Mouse (Mus musculus) neural tube, embryonic 11.5 days (tissue): Measurements from ENCODE around the gene Sfxn2. TPM values are rescaled to one million over a fixed set of nuclear protein-coding genes. Genes with fewer than 3 reads are reported as not detected.

ENCODE experiments used
- ATAC-seq: fragments of 200-750 bp; cut with Nextera tagmentation; 2 replicates; pipeline ENCODE4 v1.8.0; 2017; ENCODE audit warnings: moderate number of reproducible peaks, mild to moderate bottlenecking, moderate TSS enrichment, moderate library complexity; ENCODE audit not compliant: insufficient read depth, low FRiP score, low TSS enrichment
- DNase-seq: peaks from one replicate; pipeline ENCODE4 v3.0.0-alpha.2; 2015; ENCODE audit warnings: low spot score
- H3K27ac ChIP-seq: fragments of 300-500 bp; sonication (generic); 2 replicates; pipeline ENCODE4 v1.5.1; 2014; ENCODE audit warnings: low read depth, mild to moderate bottlenecking, low read length
- H3K27me3 ChIP-seq: fragments of 300-500 bp; sonication (generic); 2 replicates; pipeline ENCODE4 v1.6.1; 2014; ENCODE audit warnings: mild to moderate bottlenecking, low read length, mixed read lengths; ENCODE audit not compliant: control insufficient read depth, insufficient read depth
- H3K36me3 ChIP-seq: fragments of 300-500 bp; sonication (generic); 2 replicates; pipeline ENCODE4 v1.6.1; 2014; ENCODE audit warnings: mild to moderate bottlenecking, low read length, moderate library complexity, mixed read lengths; ENCODE audit not compliant: control insufficient read depth, insufficient read depth
- H3K4me1 ChIP-seq: fragments of 300-500 bp; sonication (generic); 2 replicates; pipeline ENCODE4 v1.6.1; 2014; ENCODE audit warnings: low read length, mixed read lengths; ENCODE audit not compliant: control insufficient read depth, insufficient read depth
- H3K4me2 ChIP-seq: fragments of 300-500 bp; sonication (generic); 2 replicates; pipeline ENCODE4 v1.6.1; 2014; ENCODE audit warnings: low read depth, mild to moderate bottlenecking, moderate library complexity
- H3K4me3 ChIP-seq: fragments of 300-500 bp; sonication (generic); 2 replicates; pipeline ENCODE4 v1.5.1; 2014; ENCODE audit warnings: low read depth, low read length
- H3K9ac ChIP-seq: fragments of 300-500 bp; sonication (generic); 2 replicates; pipeline ENCODE4 v1.6.1; 2014; ENCODE audit warnings: mild to moderate bottlenecking, low read length
- H3K9me3 ChIP-seq: fragments of 300-500 bp; sonication (generic); 2 replicates; pipeline ENCODE4 v1.6.1; 2016; ENCODE audit warnings: low read length; ENCODE audit not compliant: control insufficient read depth
- WGBS: fragments of 180-500 bp; shearing (Covaris S2); extraction: QIAGEN DNeasy Blood & Tissue Kit; methylation state at CpG from one replicate; pipeline ENCODE4 v1.1.7; 2014; 5-methylcytosine and 5-hydroxymethylcytosine counted together
- polyA plus RNA-seq: library from polyadenylated mRNA; unstranded; fragments of >200 nt; fragmentation: Nextera tagmentation; extraction: Ambion mirVana; gene quantifications from 2 replicates; pipeline ENCODE4 v1.2.1, GENCODE M21; 2014

Gene Sfxn2
- polyA plus RNA-seq, 1 experiment from 2014 or later: 12.7 TPM

DNA sequence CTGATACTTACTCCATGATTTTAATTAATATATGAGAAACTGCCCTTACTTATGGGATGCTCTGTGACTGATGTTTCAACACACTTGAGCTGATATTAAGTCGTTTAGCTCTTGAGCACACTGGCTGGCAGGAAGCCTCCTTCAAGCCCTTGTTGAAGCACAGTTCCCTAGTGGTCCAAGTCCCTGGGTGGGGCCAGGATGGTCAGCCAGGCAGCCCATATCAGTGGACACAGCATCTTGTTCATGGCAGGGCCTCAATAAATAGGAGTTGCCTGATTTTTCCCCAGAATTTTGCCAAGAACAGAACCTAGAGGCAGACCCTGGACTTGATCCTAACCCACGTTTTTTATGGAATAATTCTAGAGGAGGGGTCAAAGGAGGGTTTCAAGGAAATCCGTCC lies 74.1 kb downstream of the Sfxn2 start:
- DNase-seq (no peak), ATAC-seq (no peak)
- Histone ChIP-seq H3K4me2 (no peak overlapping the region), H3K4me1 (peaks cover 4% of the 10 kb centered on the region; the same call in 1 of the 2 replicates), H3K27ac (no peak overlapping the region), H3K4me3 (no peak overlapping the region), H3K36me3 (peaks cover 2% of the 10 kb centered on the region; the same call in 1 of the 2 replicates), H3K9ac (no peak overlapping the region), H3K9me3 (no peaks in the 10 kb centered on the region), H3K27me3 (no peaks in the 10 kb centered on the region)
- WGBS: 77% methylated on average over 3 of the region's 3 CpGs

Other genes with a start within 250 kb of the Sfxn2 start
- 10.9 and 12.7 TPM in 2 replicates for gene Psd, start 246.2 kb upstream of the Sfxn2 start, polyA plus RNA-seq
- 22.0 and 24.5 TPM in 2 replicates for gene Fbxl15, start 245.2 kb upstream of the Sfxn2 start, polyA plus RNA-seq
- 263 and 274 TPM in 2 replicates for gene Cuedc2, start 234.7 kb upstream of the Sfxn2 start, polyA plus RNA-seq
- 6.8 and 7.3 TPM in 2 replicates for gene Mfsd13a, start 232.2 kb upstream of the Sfxn2 start, polyA plus RNA-seq
- 1.2 and 2.4 TPM in 2 replicates for gene 2310034G01Rik, start 223.1 kb upstream of the Sfxn2 start, polyA plus RNA-seq
- gene Actr1a, start 177.6 kb upstream of the Sfxn2 start, polyA plus RNA-seq: 238 and 262 TPM in 2 replicates
- gene Sufu, start 176.5 kb upstream of the Sfxn2 start, polyA plus RNA-seq: 44.1 and 45.0 TPM in 2 replicates
- gene Trim8, start 71.7 kb upstream of the Sfxn2 start, polyA plus RNA-seq: 26.6 and 28.7 TPM in 2 replicates
- gene Arl3, start 167 bp upstream of the Sfxn2 start, polyA plus RNA-seq: 123 and 131 TPM in 2 replicates
- 41.6 and 48.8 TPM in 2 replicates for gene Wbp1l, start 25.7 kb downstream of the Sfxn2 start, polyA plus RNA-seq
- not detected in 2 replicates for gene Cyp17a1, start 99.8 kb downstream of the Sfxn2 start, polyA plus RNA-seq
- 14.1 and 14.7 TPM in 2 replicates for gene Borcs7, start 116.5 kb downstream of the Sfxn2 start, polyA plus RNA-seq
- 33.0 and 35.2 TPM in 2 replicates for gene As3mt, start 134.1 kb downstream of the Sfxn2 start, polyA plus RNA-seq
- 5.4 and 6.8 TPM in 2 replicates for gene Cnnm2, start 188.2 kb downstream of the Sfxn2 start, polyA plus RNA-seq